Mouse (Mus musculus) frontal cortex, adult 2 months (tissue): Measurements from ENCODE around the gene Atp9a. TPM values are rescaled to one million over a fixed set of nuclear protein-coding genes. Genes with fewer than 3 reads are reported as not detected.

ENCODE experiments used
- DNase-seq, 2 experiments: peaks; one replicate each; pipeline ENCODE4 v3.0.0; 2022; ENCODE audit warnings: low spot score in 1 of 2; ENCODE audit errors: extremely low spot score in 1 of 2
- polyA plus RNA-seq: library from polyadenylated mRNA; depleted of rRNA; stranded (reverse); fragments of >200 nt; gene quantifications from 2 replicates; pipeline ENCODE4 v1.2.3, GENCODE M21; 2012

Atp9a gene
- polyA plus RNA-seq, 1 experiment, result 239 TPM

DNA sequence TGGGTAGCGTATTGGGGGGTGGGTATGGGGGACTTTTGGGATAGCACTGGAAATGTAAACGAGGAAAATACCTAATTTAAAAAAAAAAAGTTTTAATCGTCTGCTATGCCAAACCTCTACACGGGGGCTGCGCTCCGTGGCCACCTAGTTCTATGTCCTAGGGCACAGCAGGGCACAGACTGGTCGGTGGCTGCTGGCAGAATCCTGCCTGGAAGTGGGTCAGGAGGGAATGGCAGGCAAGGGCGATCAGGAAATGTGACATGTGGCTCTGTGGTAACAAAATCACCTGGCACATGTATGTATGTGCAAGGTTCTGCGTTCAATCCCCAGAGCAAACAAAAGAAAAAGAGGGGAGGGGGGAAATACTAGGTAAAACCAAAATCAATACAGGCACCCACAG is 56.3 kb downstream of the Atp9a start:
- DNase-seq, result no peak

GRCm38 (mm10) chr2:168684695-168685094 is 57.5 kb downstream of the Atp9a start:
- DNase-seq, result no peak

GRCm38 (mm10) chr2:168683520-168684150 is 58.6 kb downstream of the Atp9a start:
- DNase-seq, result no peak

DNA sequence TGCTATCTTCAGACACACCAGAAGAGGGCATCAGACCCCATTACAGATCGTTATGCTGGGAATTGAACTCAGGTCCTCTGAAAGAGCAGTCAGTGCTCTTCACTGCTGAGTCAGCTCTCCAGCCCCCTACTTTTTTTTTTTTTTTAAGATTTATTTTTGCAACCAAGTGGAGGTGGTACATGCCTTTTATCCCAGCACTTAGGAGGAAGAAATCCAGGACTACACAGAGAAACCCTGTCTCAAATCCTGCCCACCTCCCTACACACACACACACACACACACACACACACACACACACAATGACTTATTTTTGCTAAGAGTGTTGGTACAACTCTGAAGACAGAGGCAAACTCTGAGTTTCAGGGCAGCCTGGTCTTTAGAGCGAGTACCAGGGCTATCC is 59.5 kb downstream of the Atp9a start:
- DNase-seq, result no peak

- DNase-seq, result peak in 1 of 2 experiments; percentile 42
Measured at GRCm38 (mm10) chr2:168681531-168681930, 60.7 kb downstream of the Atp9a start.

DNA sequence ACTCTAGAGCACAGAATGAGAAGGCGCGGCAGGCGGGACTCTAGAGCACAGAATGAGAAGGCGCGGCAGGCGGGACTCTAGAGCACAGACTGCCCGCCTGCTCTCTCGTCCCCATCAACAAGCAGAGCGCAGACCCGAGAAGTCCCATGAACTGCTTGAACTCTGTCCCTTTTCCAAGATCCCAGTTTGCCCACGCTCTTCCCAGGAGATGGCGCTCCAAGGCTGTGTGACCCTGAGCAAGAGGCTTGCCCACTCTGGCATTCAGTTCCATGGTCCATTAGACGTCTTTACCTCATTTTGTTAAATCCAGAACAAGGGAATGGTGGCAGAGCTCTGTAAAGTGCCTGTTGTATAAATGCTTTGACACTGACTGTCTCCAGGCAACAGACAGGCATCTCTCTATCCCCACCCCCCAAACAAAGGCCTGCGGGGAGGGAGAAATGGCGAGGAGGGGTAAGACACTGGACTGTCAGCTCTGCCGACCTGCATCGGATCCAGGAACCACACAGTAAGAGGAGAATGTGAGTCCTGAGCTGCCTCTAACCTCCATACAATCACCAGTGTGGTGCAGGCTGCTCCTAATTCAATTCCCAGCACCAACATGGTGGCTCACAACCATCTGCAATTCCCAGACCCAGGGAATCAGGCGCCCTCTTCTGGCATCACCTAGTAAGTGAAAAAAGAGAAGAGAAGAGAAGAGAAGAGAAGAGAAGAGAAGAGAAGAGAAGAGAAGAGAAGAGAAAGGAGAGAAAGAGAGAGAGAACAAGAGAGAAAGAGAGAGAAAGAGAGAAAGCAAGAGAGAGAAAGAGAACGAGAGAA is 62.6 kb downstream of the Atp9a start:
- DNase-seq, result no peak

- peak; percentile 40 to 82 for DNase-seq
Measured at GRCm38 (mm10) chr2:168678662-168679294, 63.4 kb downstream of the Atp9a start.

DNA sequence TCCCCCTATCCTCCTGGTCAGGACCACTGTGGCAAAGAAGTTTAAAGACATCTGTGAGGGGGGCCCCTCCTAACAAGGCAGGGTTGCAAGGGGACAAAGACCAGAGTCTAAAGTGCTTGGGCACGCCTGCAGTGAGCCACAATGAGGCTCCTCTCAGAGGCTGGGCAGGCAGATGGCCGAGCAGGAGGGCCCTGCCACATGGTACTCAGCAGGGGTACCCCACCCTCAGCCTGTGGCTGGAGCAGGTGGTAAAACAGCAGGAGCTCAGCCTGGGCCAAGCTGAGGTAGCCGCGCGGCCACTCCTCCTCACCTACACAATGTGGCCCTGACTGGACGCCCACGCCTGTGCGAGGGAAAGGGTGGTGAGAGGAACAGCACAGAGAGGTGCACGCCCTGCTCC is 64.6 kb downstream of the Atp9a start:
- DNase-seq, result no peak

DNA sequence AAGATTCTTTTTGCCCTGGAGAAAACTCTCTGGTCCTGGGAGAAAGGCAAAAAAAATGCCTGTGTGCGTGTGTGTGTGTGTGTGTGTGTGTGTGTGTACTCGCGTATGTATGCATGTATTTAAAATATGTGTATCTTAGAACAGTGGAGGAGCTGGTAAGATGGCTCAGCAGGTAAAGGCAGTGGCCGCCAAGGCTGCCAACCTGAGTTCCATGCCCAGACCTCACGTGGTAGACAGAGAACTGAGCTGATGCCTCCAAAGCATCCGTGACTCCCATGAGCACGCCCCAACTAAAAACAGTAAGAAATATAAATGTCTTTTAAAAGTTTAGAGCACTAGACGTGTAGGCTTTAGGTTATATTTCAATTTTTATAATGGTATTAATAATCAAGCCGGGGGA is 70.5 kb downstream of the Atp9a start:
- no peak for DNase-seq

GRCm38 (mm10) chr2:168670241-168670640 is 72.0 kb downstream of the Atp9a start:
- no peak for DNase-seq

DNA sequence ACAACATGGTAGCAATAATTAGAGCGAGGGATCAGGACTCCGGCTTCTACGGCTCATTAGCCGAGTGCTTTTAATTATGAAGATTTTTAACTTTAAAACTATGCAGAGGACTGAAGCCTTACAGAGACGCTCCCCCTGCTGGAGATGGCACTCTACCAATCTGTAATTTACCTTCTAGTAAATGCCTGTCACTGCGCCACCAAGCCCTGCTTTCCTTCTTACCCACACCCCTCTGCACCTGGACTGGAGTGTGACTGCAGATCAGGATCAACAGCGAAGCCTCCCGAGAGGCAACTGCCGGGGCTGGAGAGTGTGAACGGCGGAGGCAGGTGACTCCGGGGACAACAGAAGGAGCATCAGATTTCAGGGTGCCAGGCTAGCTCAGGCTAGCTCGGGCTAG is 72.4 kb downstream of the Atp9a start:
- peak in 1 of 2 experiments; percentile 67 for DNase-seq

- no peak for DNase-seq
Measured at GRCm38 (mm10) chr2:168667745-168668144, 74.5 kb downstream of the Atp9a start.

DNA sequence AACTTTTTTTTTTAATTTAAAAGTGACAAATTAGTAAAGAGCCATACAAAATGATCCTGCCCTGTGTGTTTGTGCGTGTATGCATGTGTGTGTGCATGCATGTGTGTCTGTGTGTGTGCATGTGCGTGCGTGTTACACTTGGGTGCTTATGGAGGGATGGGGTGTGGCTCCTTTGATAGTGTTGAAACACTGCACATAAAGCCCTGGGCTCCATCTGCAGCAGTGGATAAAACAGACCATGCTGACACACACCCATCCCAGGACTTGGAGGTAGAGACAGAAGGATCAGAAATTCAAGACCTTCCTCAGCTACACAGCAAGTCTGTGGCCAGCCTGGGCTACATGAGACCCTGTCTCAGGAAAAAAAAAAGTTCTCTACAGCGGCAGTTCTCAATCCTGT is 76.5 kb downstream of the Atp9a start:
- no peak for DNase-seq

- no peak for DNase-seq
Measured at GRCm38 (mm10) chr2:168663716-168664115, 78.5 kb downstream of the Atp9a start.

DNA sequence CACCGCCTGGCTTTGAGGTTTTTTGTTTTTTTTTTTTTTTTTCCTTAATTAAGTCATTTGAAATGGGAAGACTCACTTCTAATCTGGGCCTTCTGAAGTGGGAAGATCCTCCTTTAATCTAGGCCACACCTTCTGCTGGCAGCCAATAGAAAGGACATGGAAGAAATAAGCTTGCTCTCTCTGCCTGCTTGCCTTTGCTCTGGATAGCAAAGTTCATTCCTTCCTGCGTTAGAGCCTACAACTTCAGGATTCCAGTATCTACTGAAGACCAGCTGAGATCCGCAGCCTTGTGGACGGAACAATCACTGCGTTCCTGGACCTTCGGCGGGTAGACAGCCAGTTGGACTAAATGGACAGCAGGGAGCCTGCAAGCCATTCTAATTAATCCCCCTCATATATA is 79.0 kb downstream of the Atp9a start:
- no peak for DNase-seq

DNA sequence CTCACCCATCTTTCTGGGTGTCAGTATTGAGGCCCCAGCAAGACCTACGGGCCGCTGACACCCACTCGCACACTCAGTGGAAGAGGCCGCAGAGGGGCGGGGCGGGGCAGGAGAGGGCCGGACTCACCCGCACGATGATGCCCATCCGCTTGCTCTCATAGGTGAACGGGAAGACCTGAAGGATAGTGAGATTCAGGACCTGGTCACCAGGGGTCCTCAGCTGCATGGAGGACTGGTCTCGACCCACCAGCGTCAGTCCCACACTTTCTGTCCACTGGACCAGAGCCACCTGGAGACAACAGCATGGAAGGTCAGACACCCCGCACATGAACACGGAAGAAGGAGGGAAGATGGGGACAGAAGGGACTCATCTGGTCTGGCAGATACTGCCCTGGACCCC is 80.4 kb downstream of the Atp9a start:
- DNase-seq, result no peak

DNA sequence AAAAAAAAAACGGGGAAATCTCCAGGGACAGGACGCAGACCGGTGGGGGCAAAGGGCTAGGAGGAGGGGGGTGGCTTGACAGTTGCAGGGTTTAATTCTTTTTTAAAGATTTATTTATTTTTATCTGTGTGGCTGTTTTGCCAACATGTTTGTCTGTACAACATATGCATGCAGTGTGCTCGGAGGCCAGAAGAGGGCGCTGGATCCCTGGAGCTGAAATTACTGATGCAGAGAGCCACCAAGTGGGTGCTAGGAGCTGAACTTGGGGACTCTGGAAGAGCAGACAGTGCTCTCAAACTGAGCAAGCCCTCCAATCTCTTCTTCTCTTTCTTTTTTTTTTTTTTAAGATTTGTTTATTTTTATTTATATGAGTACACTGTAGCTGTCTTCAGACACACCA is 81.9 kb downstream of the Atp9a start:
- DNase-seq, result no peak

DNA sequence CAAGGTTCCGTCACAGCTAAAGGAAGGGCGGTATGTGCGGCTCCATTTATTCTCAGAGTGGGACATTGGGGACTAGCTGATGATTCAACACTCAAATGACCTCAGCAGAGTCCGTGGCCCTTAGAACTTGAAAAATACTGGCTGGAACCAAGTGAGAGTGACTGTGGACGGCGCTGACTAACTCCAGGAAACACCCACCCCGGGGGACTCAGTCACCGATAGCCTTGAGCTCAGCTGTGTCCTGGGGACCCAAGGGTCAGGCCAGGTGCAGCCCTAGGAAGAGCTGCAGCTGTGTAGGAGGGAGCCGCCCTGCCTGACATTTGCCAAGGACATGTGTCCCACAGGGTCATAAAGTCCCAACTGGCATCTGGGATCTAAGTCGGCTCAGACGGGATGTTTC is 83.7 kb downstream of the Atp9a start:
- DNase-seq, result no peak

- DNase-seq, result no peak
Measured at GRCm38 (mm10) chr2:168656569-168657308, 85.5 kb downstream of the Atp9a start.

DNA sequence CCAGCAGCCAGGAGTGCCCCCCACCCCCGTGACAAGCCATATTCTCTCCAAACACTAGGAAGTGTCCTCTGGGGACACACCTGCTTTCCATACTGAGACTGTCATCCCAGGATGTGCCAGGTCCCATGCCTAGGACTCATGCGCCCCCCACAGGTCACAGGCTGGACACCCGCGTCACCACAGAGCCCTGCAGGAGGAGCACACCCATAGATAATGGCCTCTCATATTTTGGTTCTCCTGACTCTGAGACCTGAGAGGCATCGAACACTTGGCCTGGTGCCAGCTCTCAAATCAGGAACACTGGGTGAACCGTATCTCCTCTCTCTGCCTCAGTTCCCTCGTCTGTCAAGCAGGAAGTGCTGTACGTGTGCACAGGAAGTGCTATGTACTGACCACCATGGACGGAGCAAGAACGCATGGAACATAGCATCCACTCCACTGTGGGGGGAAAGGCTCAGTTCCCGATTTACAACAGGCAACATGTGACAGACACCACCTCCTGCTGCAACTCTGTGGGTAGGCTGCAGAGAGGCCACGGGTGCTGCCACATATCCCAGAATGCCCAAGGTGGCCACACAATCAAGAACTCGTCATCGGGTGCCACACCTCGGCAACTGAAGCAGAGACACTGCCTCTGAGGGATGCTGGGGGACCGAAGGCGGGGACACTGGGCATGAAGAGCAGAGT is 87.1 kb downstream of the Atp9a start:
- no peak for DNase-seq

DNA sequence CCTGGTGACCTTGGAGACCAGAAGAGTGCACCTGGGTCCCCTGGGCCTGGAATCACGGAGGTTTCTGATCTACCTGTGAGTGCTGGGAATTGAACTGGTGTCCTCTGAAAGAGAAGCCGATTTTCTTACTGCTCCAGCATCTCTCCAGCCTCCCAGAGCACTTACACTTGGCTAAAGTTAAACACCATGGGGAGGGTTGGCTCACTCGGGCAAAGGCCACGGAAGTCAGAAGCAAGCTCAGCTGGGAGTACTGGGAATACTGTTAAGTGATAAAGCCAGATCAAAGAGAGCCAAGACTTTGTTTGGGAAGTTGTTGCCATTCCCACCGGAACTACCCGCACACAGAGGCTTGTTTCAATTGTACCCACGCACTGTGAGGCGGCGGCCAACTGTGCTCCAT is 87.7 kb downstream of the Atp9a start:
- no peak for DNase-seq
